Mouse (Mus musculus): ENCODE measurements around the gene Chst3. TPM values are rescaled to one million over a fixed set of nuclear protein-coding genes. Genes with fewer than 3 reads are reported as not detected.
"Not testable (repeated sequence)": the region's sequence is repeated elsewhere in the genome, so short reads cannot be mapped to it uniquely, and the experiment has no call there.

Gene Chst3
- total RNA-seq (2015) = not detected in 2 replicates
- total RNA-seq (2017) = not detected in 2 replicates

- ATAC-seq (replicated peaks; ENCODE audit: poor library complexity) = 0 out of 2 replicates have a peak, but pooled peaks have one; percentile 14
These were observed at the start of gene Chst3 for GRCm38 (mm10) chr10:60218591-60219499. Gene Chst3, minus strand, starts transcription at chr10:60219260.

GRCm38 (mm10) chr10:60268738-60269137 is 49.7 kb upstream of the Chst3 start:
- ATAC-seq (replicated peaks; ENCODE audit: poor library complexity) = no peak

- ATAC-seq (replicated peaks; ENCODE audit: poor library complexity) = no peak
These were observed 47.9 kb upstream of the Chst3 start for GRCm38 (mm10) chr10:60266842-60267401.

- no peak for ATAC-seq (replicated peaks; ENCODE audit: poor library complexity)
These were observed 46.2 kb upstream of the Chst3 start for GRCm38 (mm10) chr10:60265252-60265651.

DNA sequence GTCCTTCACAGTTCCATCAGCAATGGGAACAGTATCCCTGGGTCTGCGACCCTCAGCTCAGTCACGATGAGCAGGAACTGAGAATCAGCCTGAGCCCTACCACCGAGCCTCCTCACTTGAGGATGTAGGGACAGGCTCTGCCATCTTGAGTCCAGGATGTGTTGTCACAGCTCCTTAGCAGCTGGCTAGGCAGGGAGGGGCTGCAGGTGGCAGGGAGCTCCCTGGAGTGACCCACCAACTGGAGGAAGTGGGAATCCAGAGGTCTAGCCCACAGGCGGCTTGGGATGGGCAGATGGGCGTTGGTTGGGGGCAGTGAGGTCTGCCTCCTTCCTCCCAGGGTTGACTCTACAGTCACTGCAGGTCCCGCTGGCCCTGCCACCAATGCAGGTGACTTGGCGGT is 44.3 kb upstream of the Chst3 start:
- ATAC-seq (replicated peaks; ENCODE audit: poor library complexity) = peak; percentile 56

- ATAC-seq (replicated peaks; ENCODE audit: poor library complexity) = peak; percentile 70
These were observed 43.3 kb upstream of the Chst3 start for GRCm38 (mm10) chr10:60262386-60262785.

DNA sequence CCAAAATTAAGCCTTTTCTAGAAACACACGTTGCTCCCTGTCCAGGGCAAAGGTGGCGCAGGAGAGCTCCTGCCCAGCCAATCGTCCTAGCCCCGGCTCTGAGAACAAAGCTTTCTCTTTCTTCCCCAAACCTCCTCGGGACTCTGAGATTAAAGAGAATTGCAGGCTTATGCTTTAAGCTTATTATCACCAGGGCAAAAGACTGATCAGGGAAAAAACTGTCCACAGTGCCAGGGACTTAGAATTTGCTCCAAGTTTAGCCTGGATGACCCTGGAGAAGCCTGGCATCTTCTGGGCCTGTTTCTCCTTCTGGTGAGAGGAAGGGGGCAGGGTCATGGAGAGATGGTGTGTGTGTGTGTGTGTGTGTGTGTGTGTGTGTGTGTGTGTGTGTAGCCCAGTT is 42.5 kb upstream of the Chst3 start:
- no peak for ATAC-seq (replicated peaks; ENCODE audit: poor library complexity)

DNA sequence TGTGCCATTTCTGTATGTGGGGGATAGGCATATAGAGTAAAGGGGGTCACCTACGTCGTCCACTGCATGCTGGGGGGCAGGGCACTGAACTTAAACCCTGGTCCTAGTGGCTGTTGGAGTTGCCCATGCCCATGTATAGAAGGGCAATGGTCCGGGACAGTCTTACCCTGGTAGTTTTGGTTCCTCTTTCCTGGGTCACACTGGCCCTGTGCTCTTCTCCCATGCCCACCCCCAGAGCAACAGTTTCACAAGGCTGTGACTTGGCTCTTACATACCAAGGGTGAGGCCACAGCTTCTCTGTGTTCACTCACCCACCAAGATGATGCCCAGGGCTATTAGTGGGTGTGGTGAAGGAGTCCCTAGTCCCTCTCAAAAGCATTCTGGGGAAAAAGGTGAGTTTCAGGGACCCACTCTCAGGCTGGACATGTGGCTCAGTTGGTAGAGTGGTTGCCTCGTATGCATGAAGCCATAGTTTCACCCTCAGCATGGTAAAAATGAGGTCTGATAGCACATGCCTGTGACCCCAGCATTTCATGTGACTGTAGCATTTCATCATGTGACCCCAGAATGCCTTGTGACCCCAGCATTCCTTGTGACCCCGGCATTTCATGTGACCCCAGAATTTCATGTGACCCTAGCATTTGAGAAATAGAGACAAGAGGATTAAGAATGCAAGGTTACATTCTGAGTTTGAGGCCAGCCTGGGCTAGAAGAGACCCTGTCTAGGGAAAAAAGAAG is 41.7 kb upstream of the Chst3 start:
- peak; percentile 77 for ATAC-seq (replicated peaks; ENCODE audit: poor library complexity)

- no peak for ATAC-seq (replicated peaks; ENCODE audit: poor library complexity)
These were observed 38.3 kb upstream of the Chst3 start for GRCm38 (mm10) chr10:60257261-60257825.

DNA sequence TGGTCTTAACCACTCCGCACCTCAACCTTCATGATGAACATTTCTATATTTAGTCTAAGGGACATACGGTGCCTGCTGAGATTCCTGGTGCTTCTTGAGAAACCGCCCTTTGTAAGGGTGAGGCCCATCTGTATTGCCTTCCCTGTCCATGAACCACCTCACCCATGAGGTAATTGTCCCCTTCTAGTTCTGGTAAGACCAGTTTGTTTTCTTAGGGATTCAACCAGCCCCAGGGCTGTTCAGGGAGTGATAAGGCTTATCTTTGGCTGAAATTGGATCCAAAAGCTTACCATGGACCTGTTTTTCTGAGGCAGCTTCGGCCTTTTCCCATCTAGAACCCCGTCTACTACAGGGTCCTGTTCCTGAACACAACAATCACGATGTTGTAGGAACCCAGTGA is 37.0 kb upstream of the Chst3 start:
- ATAC-seq (replicated peaks; ENCODE audit: poor library complexity) = no peak

DNA sequence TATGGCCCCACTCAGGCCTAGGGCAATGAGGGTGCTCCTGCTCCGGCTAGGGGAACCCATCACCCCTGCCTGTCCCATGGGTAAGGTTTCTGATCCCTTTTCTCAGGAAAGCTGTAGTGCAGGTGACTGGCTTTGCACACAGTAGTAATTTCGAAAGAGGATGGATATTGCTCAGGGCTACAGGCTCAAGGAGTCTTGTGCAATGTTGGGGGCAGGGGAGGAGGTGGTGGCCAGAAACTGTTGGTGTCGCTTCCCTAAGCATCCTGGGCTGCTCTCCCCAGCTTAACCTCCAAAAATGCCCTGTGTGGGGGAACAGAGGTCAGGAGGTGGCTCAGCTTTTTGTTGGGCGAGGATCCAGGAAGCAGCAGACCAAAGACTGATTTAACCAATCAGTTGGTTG is 33.5 kb upstream of the Chst3 start:
- peak; percentile 95 for ATAC-seq (replicated peaks; ENCODE audit: poor library complexity)

DNA sequence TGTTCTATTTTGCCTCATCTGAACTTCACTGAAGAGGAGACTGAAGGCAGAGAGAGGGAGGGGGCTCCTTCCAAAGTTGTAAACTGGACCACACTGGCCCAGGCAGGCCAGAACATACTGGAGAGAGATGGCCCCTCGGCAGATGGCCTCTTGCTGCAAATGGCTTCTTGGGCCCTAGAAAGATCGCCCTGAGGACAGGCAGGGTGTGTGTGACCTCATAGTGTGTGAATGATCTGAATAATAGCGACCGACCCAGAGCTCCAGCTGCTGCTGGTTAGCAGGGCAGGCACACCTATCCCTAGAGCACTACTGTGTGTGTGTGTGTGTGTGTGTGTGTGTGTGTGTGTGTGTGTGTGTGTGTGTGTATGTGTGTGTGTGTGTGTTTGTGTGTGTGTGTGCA is 33.1 kb upstream of the Chst3 start:
- 0 out of 2 replicates have a peak, but pooled peaks have one; percentile 16 for ATAC-seq (replicated peaks; ENCODE audit: poor library complexity)

GRCm38 (mm10) chr10:60250426-60250965 is 31.4 kb upstream of the Chst3 start:
- ATAC-seq (replicated peaks; ENCODE audit: poor library complexity) = no peak

- not testable (repeated sequence) for ATAC-seq (replicated peaks; ENCODE audit: poor library complexity)
These were observed 29.3 kb upstream of the Chst3 start for GRCm38 (mm10) chr10:60248345-60248744.

DNA sequence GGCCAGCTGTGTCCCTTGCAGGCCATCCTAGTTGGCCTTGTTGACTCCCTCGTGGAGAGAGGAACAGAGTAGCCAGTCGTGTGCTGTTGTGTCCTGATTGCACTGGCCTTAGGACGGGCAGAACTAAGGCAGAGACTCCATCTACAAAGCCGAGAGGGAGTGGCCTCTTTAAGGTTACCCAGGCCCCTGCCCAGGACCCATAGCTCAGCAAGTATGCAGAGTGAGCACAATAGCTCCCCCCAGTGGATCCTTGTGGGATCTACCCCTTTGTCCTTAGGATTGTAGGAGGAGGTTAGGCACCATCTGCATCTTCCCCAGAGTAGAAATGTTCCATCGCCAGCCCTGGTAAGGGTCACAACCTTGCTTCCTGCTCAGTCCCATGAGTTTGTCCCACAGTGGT is 27.5 kb upstream of the Chst3 start:
- peak; percentile 85 for ATAC-seq (replicated peaks; ENCODE audit: poor library complexity)

- no peak for ATAC-seq (replicated peaks; ENCODE audit: poor library complexity)
These were observed 26.6 kb upstream of the Chst3 start for GRCm38 (mm10) chr10:60245635-60246034.

DNA sequence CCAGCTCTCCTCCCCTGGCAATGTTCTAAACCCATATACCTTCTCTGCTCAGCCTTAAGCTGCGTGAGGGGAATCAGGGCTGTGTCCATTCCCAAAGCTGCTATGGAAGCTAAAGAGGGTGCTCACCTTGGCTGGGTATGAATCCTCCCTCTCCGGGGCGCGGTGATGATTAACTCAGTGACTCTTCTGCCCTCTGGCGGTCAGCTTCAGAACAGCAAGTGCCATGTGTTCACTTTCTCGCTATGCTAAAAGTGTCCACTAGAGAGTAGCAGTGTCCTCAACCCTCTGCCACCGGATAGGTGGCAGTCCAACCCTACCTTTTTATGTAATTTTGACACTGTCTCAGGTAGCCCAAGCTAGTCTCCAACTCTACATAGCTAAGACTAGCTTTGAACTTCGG is 26.0 kb upstream of the Chst3 start:
- ATAC-seq (replicated peaks; ENCODE audit: poor library complexity) = peak; percentile 98

DNA sequence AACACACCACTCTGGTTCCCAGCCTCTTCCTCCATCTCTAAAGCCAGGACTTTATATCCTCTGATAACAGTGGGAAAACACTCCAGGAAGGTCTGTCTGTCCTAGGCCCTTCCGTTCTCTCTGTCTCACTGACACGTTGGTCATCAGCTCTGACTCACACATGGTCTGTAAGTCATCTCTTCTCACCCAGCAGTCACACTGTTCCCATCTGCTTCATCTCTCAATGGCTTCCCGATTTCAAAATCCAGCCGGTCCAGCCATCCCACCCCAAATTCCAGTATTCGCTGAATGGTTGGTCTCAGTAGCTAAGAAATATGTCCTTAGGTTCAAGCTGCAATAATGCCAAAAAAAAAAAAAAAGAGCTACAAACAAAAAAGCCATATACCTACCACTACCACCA is 24.9 kb upstream of the Chst3 start:
- no peak for ATAC-seq (replicated peaks; ENCODE audit: poor library complexity)

DNA sequence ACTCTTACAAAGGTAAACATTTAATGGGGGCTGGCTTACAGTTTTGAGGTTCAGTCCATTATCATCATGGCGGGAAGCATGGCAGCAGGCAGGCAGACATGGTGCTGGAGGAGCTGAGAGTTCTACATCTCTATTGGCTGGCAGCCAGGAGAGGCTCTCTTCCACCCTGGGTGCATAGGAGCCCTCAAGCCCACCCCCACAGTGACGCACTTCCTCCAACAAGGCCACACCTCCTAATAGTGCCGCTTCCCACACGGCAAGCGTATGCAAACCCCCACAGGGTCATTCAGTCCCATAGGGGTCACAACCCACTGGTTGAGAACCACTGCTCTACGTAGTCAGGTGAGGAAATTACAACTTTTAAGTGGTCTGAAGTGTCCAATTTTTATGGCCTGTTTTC is 21.4 kb upstream of the Chst3 start:
- ATAC-seq (replicated peaks; ENCODE audit: poor library complexity) = no peak

DNA sequence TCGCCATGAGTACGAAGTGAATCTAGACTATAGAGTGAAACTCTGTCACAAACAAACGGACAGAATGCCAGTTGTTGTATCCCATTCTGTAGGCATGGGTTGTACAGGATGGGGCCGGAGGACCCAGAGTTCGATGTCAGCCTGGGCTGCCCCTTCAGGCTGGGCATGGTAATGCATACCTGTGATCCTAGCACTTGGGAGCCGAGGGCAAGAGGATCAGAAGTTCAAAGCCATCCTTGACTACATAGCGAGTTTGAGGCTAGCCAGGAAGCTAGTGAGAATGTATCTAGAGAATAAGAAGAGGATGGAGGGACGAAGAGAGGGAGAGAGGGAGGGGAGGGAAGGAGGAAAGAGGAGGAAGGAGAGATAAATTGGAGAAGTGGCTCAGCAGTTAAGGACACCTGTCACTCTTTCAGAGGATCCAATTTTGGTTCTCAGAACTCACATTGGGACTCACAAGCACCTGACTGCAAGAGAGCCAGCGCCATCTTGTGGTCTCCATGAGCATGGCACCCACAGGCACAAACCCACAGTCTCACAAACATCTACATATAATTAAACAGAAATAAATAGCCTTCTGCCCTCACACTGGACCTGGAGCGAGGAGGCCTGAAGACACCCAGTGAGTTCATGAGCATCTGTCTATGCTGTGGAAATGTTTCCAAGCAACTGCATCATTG is 18.6 kb upstream of the Chst3 start:
- ATAC-seq (replicated peaks; ENCODE audit: poor library complexity) = peak; percentile 55

Measured in megakaryocyte progenitor cell, adult 5-6 weeks (primary cell).